Mouse (Mus musculus) kidney, postnatal 14 days (tissue): ENCODE data around the gene Tagln2.

Source experiments
- DNase-seq: peaks from one replicate; pipeline ENCODE4 v3.0.0; 2022; ENCODE audit warnings: mixed read lengths

Tagln2 gene

GRCm38 (mm10) chr1:172503111-172503997, 3.5 kb downstream of the Tagln2 start:
- peak; percentile 79 for DNase-seq

- no peak for DNase-seq
These were observed 4.9 kb downstream of the Tagln2 start for GRCm38 (mm10) chr1:172504756-172505155.

- no peak for DNase-seq
These were observed 7.2 kb downstream of the Tagln2 start for GRCm38 (mm10) chr1:172507001-172507400.

- DNase-seq, result peak; percentile 39
These were observed 7.9 kb downstream of the Tagln2 start for GRCm38 (mm10) chr1:172507701-172508100.

- no peak for DNase-seq
These were observed 8.3 kb downstream of the Tagln2 start for GRCm38 (mm10) chr1:172508172-172508571.

- DNase-seq, result no peak
These were observed 9.4 kb downstream of the Tagln2 start for GRCm38 (mm10) chr1:172509235-172509634.

- no peak for DNase-seq
These were observed 10.1 kb downstream of the Tagln2 start for GRCm38 (mm10) chr1:172509983-172510382.

GRCm38 (mm10) chr1:172510421-172510972, 10.7 kb downstream of the Tagln2 start:
- peak; percentile 69 for DNase-seq

- DNase-seq, result peak; percentile 82
These were observed 13.1 kb downstream of the Tagln2 start for GRCm38 (mm10) chr1:172512962-172513361.

GRCm38 (mm10) chr1:172513525-172514212, 13.8 kb downstream of the Tagln2 start:
- DNase-seq, result peak; percentile 56

GRCm38 (mm10) chr1:172514213-172514529, 14.3 kb downstream of the Tagln2 start:
- DNase-seq, result no peak

GRCm38 (mm10) chr1:172514551-172515268, 14.9 kb downstream of the Tagln2 start:
- peak; percentile 60 for DNase-seq

GRCm38 (mm10) chr1:172515396-172515795, 15.5 kb downstream of the Tagln2 start:
- DNase-seq, result peak; percentile 58

- DNase-seq, result no peak
These were observed 18.2 kb downstream of the Tagln2 start for GRCm38 (mm10) chr1:172518013-172518412.

GRCm38 (mm10) chr1:172519644-172520043, 19.8 kb downstream of the Tagln2 start:
- no peak for DNase-seq

GRCm38 (mm10) chr1:172520576-172521440, 21.0 kb downstream of the Tagln2 start, which contains the start of gene Cfap45:
TSS of gene Cfap45 (plus strand) at chr1:172520801.
- peak; percentile 93 for DNase-seq

- DNase-seq, result no peak
These were observed 22.7 kb downstream of the Tagln2 start for GRCm38 (mm10) chr1:172522524-172522923.

GRCm38 (mm10) chr1:172523699-172524101, 23.9 kb downstream of the Tagln2 start:
- DNase-seq, result peak; percentile 40

- peak; percentile 65 for DNase-seq
These were observed 25.3 kb downstream of the Tagln2 start for GRCm38 (mm10) chr1:172525027-172525764.

- no peak for DNase-seq
These were observed 26.1 kb downstream of the Tagln2 start for GRCm38 (mm10) chr1:172525971-172526370.

- DNase-seq, result peak; percentile 49
These were observed 26.7 kb downstream of the Tagln2 start for GRCm38 (mm10) chr1:172526380-172527081.
